Mouse (Mus musculus) heart, embryonic 11.5 days (tissue): ENCODE measurements around the gene Lmod3. TPM values are rescaled to one million over a fixed set of nuclear protein-coding genes. Genes with fewer than 3 reads are reported as not detected.
"Not testable (repeated sequence)": the region's sequence is repeated elsewhere in the genome, so short reads cannot be mapped to it uniquely, and the experiment has no call there.

ENCODE experiments used
- ATAC-seq: fragments of 200-750 bp; cut with Nextera tagmentation; replicated peaks from 2 replicates; pipeline ENCODE4 v1.8.0; 2017; ENCODE audit warnings: moderate library complexity; ENCODE audit not compliant: insufficient number of reproducible peaks, low FRiP score, low TSS enrichment
- H3K27ac ChIP-seq: fragments of 300-500 bp; sonication (generic); 2 replicates; pipeline ENCODE4 v1.5.1; 2014; ENCODE audit warnings: mild to moderate bottlenecking, low read depth, low read length
- H3K27me3 ChIP-seq: fragments of 300-500 bp; sonication (generic); 2 replicates; pipeline ENCODE4 v1.6.1; 2014; ENCODE audit warnings: mild to moderate bottlenecking, low read length, mixed read lengths; ENCODE audit not compliant: control insufficient read depth, insufficient read depth
- H3K36me3 ChIP-seq: fragments of 300-500 bp; sonication (generic); 2 replicates; pipeline ENCODE4 v1.6.1; 2014; ENCODE audit warnings: mild to moderate bottlenecking, low read length, moderate library complexity, mixed read lengths; ENCODE audit not compliant: control insufficient read depth, insufficient read depth
- H3K4me1 ChIP-seq: fragments of 300-500 bp; sonication (generic); 2 replicates; pipeline ENCODE4 v1.6.1; 2014; ENCODE audit warnings: low read length; ENCODE audit not compliant: control insufficient read depth, insufficient read depth
- H3K4me2 ChIP-seq: fragments of 300-500 bp; sonication (generic); 2 replicates; pipeline ENCODE4 v1.6.1; 2014; ENCODE audit warnings: mild to moderate bottlenecking, moderate library complexity
- H3K4me3 ChIP-seq: fragments of 300-500 bp; sonication (generic); 2 replicates; pipeline ENCODE4 v1.5.1; 2014; ENCODE audit warnings: low read depth, low read length
- H3K9ac ChIP-seq: fragments of 300-500 bp; sonication (generic); 2 replicates; pipeline ENCODE4 v1.6.1; 2014; ENCODE audit warnings: mild to moderate bottlenecking, low read depth, low read length, moderate library complexity
- H3K9me3 ChIP-seq: fragments of 300-500 bp; sonication (generic); replicated peaks from 2 replicates; pipeline ENCODE4 v1.6.1; 2016; ENCODE audit warnings: low read length; ENCODE audit not compliant: control insufficient read depth
- WGBS: fragments of 180-500 bp; shearing (Covaris S2); extraction: QIAGEN DNeasy Blood & Tissue Kit; methylation state at CpG from one replicate; pipeline ENCODE4 v1.1.7; 2014; ENCODE audit not compliant: insufficient replicate concordance; 5-methylcytosine and 5-hydroxymethylcytosine counted together
- polyA plus RNA-seq: library from polyadenylated mRNA; unstranded; fragments of >200 nt; fragmentation: Nextera tagmentation; extraction: Ambion mirVana; gene quantifications from 2 replicates; pipeline ENCODE4 v1.2.1, GENCODE M21; 2014

Lmod3 gene
- polyA plus RNA-seq, 1 experiment from 2014 or later = 19.3 TPM

GRCm38 (mm10) chr6:97272349-97272748, 19.8 kb upstream of the Lmod3 start:
- peaks cover 4% of the 10 kb centered on the region; the same call in 1 of the 2 replicates for H3K4me1 ChIP-seq
- WGBS = 74% methylated on average over 2 of the region's 2 CpGs
- H3K4me3 ChIP-seq = no peak overlapping the region
- no peaks in the 10 kb centered on the region for H3K27me3 ChIP-seq
- H3K9me3 ChIP-seq = no peaks in the 10 kb centered on the region
- H3K9ac ChIP-seq = no peak overlapping the region
- no peak overlapping the region for H3K4me2 ChIP-seq
- H3K27ac ChIP-seq = no peak overlapping the region
- no peak for ATAC-seq
- H3K36me3 ChIP-seq = no peaks in the 10 kb centered on the region

- no peak overlapping the region for H3K4me2 ChIP-seq
Measured at GRCm38 (mm10) chr6:97269596-97269995, 17.0 kb upstream of the Lmod3 start.

DNA sequence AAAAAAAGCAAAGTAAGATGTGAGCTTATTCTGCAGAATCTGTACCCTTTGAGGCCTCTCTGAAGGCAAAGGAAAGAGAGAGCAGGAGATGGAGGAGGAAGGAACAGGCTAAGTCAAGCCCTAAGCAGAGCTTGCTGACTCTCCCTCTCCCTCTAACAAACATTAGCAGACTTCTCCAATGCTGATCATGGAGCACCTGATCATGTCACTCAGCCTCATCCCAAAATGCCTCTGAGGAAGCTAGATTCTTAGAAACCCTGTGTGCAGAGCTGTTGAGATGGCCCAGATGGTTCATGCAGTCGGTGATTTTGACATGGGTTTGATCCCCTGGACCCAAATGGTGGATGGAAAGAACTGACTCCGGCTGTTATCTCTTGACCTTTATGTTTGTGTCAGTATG, 14.6 kb upstream of the Lmod3 start:
- no peaks in the 10 kb centered on the region for H3K9me3 ChIP-seq
- no peak overlapping the region for H3K9ac ChIP-seq
- no peaks in the 10 kb centered on the region for H3K27me3 ChIP-seq
- WGBS = 84% methylated on average over 2 of the region's 2 CpGs
- no peak overlapping the region for H3K4me3 ChIP-seq
- 0 out of 2 replicates have a peak, but pooled peaks cover 2% of the 10 kb centered on the region for H3K4me1 ChIP-seq
- no peak overlapping the region for H3K27ac ChIP-seq
- H3K4me2 ChIP-seq = no peak overlapping the region
- no peak for ATAC-seq
- H3K36me3 ChIP-seq = no peaks in the 10 kb centered on the region

More at GRCm38 (mm10) chr6:97269596-97269995, 17.0 kb upstream of the Lmod3 start:
- Histone ChIP-seq H3K4me3 (no peak overlapping the region), H3K4me1 (0 out of 2 replicates have a peak, but pooled peaks cover 2% of the 10 kb centered on the region), H3K27me3 (no peaks in the 10 kb centered on the region), H3K27ac (no peak overlapping the region), H3K9ac (no peak overlapping the region), H3K9me3 (no peaks in the 10 kb centered on the region), H3K36me3 (no peaks in the 10 kb centered on the region)
- 79% methylated on average over 11 of the region's 11 CpGs for WGBS
- no peak for ATAC-seq

- Histone ChIP-seq H3K4me1 (0 out of 2 replicates have a peak, but pooled peaks cover 2% of the 10 kb centered on the region), H3K4me2 (no peak overlapping the region), H3K27me3 (no peaks in the 10 kb centered on the region), H3K9me3 (no peaks in the 10 kb centered on the region), H3K4me3 (no peak overlapping the region), H3K27ac (no peak overlapping the region), H3K36me3 (no peaks in the 10 kb centered on the region), H3K9ac (no peak overlapping the region)
- no peak for ATAC-seq
- 71% methylated on average over 4 of the region's 4 CpGs for WGBS
Measured at GRCm38 (mm10) chr6:97266661-97267060, 14.1 kb upstream of the Lmod3 start.

DNA sequence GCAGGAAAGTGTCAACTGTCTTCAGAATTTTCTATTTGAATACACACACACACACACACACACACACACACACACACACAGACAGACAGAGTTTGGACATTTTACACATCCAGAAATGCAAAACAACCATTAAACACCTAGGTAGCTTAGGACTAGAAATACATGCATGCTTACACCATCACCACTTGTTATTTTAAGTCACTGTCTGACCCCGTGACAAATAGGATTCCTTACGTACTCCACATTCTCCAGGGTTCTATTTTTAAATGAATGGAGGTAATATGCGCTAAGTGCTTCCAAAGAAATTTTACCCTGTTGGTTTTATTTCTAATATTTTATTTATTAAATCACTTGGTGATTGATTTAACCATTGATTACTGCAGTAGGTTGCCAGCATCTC, 13.1 kb upstream of the Lmod3 start:
- no peaks in the 10 kb centered on the region for H3K27me3 ChIP-seq
- H3K4me2 ChIP-seq = no peak overlapping the region
- WGBS = 33% methylated on average over 3 of the region's 3 CpGs
- H3K36me3 ChIP-seq = no peaks in the 10 kb centered on the region
- ATAC-seq = no peak
- no peak overlapping the region for H3K4me3 ChIP-seq
- H3K27ac ChIP-seq = peak overlapping the region; percentile 72
- 0 out of 2 replicates have a peak, but pooled peaks cover 2% of the 10 kb centered on the region for H3K4me1 ChIP-seq
- no peak overlapping the region for H3K9ac ChIP-seq
- H3K9me3 ChIP-seq = no peaks in the 10 kb centered on the region

GRCm38 (mm10) chr6:97265240-97265639, 12.7 kb upstream of the Lmod3 start:
- Histone ChIP-seq H3K27ac (peak overlapping the region; percentile 72), H3K4me2 (no peak overlapping the region), H3K36me3 (no peaks in the 10 kb centered on the region), H3K27me3 (no peaks in the 10 kb centered on the region), H3K4me3 (no peak overlapping the region), H3K4me1 (0 out of 2 replicates have a peak, but pooled peaks cover 2% of the 10 kb centered on the region), H3K9me3 (no peaks in the 10 kb centered on the region), H3K9ac (peak overlapping the region; percentile 10; the same call in 1 of the 2 replicates)
- WGBS = 45% methylated on average over 8 of the region's 8 CpGs
- no peak; the same call in 1 of the 2 replicates for ATAC-seq

DNA sequence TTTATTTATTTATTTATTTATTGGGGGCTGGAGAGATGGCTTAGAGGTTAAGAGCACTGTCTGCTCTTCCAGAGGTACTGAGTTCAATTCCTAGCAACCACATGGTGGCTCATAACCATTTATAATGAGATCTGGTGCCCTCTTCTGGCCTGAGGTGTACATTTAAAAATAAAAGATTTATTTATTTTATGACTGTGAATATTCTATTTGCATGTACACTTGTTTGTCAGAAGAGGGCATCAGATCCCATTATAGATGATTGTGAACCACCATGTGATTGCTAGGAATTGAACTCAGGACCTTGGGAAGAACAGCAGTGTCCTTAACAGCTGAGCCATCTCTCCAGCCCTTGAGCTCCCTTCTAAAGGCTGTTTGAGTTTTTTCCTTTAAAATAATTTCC, 11.2 kb upstream of the Lmod3 start:
- H3K36me3 ChIP-seq, H3K9ac ChIP-seq, H3K4me1 ChIP-seq, H3K27me3 ChIP-seq, H3K4me2 ChIP-seq, H3K4me3 ChIP-seq, H3K9me3 ChIP-seq, ATAC-seq, H3K27ac ChIP-seq: not testable (repeated sequence)

- no peak overlapping the region for H3K4me3 ChIP-seq
- H3K4me1 ChIP-seq = 0 out of 2 replicates have a peak, but pooled peaks cover 7% of the 10 kb centered on the region
- no peak overlapping the region for H3K4me2 ChIP-seq
- H3K36me3 ChIP-seq = no peaks in the 10 kb centered on the region
- WGBS = 79% methylated on average over 4 of the region's 4 CpGs
- H3K27me3 ChIP-seq = no peaks in the 10 kb centered on the region
- H3K27ac ChIP-seq = no peak overlapping the region
- H3K9ac ChIP-seq = no peak overlapping the region
- H3K9me3 ChIP-seq = no peaks in the 10 kb centered on the region
- no peak for ATAC-seq
Measured at GRCm38 (mm10) chr6:97262229-97262628, 9.7 kb upstream of the Lmod3 start.

GRCm38 (mm10) chr6:97259926-97260325, 7.4 kb upstream of the Lmod3 start:
- H3K36me3 ChIP-seq = not testable (repeated sequence)
- 89% methylated on average over 2 of the region's 2 CpGs for WGBS

More at GRCm38 (mm10) chr6:97259926-97260325, 7.4 kb upstream of the Lmod3 start:
- H3K4me2 ChIP-seq, H3K4me3 ChIP-seq, ATAC-seq, H3K27me3 ChIP-seq, H3K4me1 ChIP-seq, H3K9ac ChIP-seq, H3K9me3 ChIP-seq, H3K27ac ChIP-seq: not testable (repeated sequence)
